Mouse (Mus musculus) ES-E14 (cell line): ENCODE data around the gene Dapk3. TPM values are rescaled to one million over a fixed set of nuclear protein-coding genes. Genes with fewer than 3 reads are reported as not detected.

Source experiments
- DNase-seq: peaks from one replicate; pipeline ENCODE4 v3.0.0-alpha.2; 2013; ENCODE audit warnings: low read depth, low spot score
- H3K27ac ChIP-seq: 2 replicates; pipeline ENCODE4 v1.5.1; 2012; ENCODE audit warnings: low read depth, mild to moderate bottlenecking, low read length, moderate library complexity, mixed read lengths; ENCODE audit not compliant: poor library complexity, insufficient read depth, severe bottlenecking
- H3K36me3 ChIP-seq: 2 replicates; pipeline ENCODE4 v1.6.1; 2012; ENCODE audit warnings: mild to moderate bottlenecking, low read length, moderate library complexity, mixed read lengths; ENCODE audit not compliant: control insufficient read depth, poor library complexity, insufficient read depth, severe bottlenecking
- H3K4me1 ChIP-seq, 2 experiments: fragments of 150-350 bp in 1 of 2; sonication (generic) in 1 of 2; 2 replicates each; pipeline ENCODE4 v1.6.1; 2012; ENCODE audit warnings: low read length in 2 of 2, mild to moderate bottlenecking in 1 of 2, mixed read lengths in 1 of 2; ENCODE audit not compliant: control insufficient read depth in 2 of 2, insufficient read depth in 2 of 2, poor library complexity in 1 of 2
- H3K4me3 ChIP-seq, 2 experiments: fragments of 150-350 bp in 1 of 2; sonication (generic) in 1 of 2; 2 replicates each; pipeline ENCODE4 v1.5.1; 2012; ENCODE audit warnings: low read length in 2 of 2, low read depth in 1 of 2, mild to moderate bottlenecking in 1 of 2, mixed read lengths in 1 of 2; ENCODE audit not compliant: insufficient read depth in 1 of 2, poor library complexity in 1 of 2, severe bottlenecking in 1 of 2
- H3K9ac ChIP-seq: 2 replicates; pipeline ENCODE4 v1.6.1; 2012; ENCODE audit warnings: low read depth, mild to moderate bottlenecking, low read length, mixed read lengths; ENCODE audit not compliant: poor library complexity, insufficient read depth, severe bottlenecking
- H3K9me3 ChIP-seq: fragments of 150-350 bp; sonication (generic); 2 replicates; pipeline ENCODE4 v1.6.1; 2012; ENCODE audit warnings: low read depth, mild to moderate bottlenecking, low read length; ENCODE audit not compliant: control insufficient read depth, insufficient read depth
- CHD2 ChIP-seq: IDR thresholded peaks from 2 replicates; pipeline ENCODE4 v1.6.1; 2014; ENCODE audit warnings: mild to moderate bottlenecking, low read depth, low read length, inconsistent platforms
- HCFC1 ChIP-seq: IDR thresholded peaks from 2 replicates; pipeline ENCODE4 v1.6.1; 2012; ENCODE audit warnings: low read length, inconsistent platforms, borderline replicate concordance; ENCODE audit not compliant: insufficient read depth
- MAFK ChIP-seq: IDR thresholded peaks from 2 replicates; pipeline ENCODE4 v1.6.1; 2014; ENCODE audit warnings: mild to moderate bottlenecking, low read depth, low read length, inconsistent platforms; ENCODE audit not compliant: insufficient read depth
- ZC3H11A ChIP-seq: IDR thresholded peaks from 2 replicates; pipeline ENCODE4 v1.6.1; 2012; ENCODE audit warnings: low read depth, mild to moderate bottlenecking, inconsistent platforms, low read length, borderline replicate concordance
- ZNF384 ChIP-seq: IDR thresholded peaks from 2 replicates; pipeline ENCODE4 v1.6.1; 2012; ENCODE audit warnings: low read depth, low read length, inconsistent platforms
- in situ Hi-C, 2 experiments: fragments of 600-800 bp; cut with MboI; formaldehyde crosslinking; loops; one replicate each; pipeline ENCODE4 v1.15.1; 2025; ENCODE audit warnings: low sequenced_read_pairs in 2 of 2, inconsistent platforms in 1 of 2; ENCODE audit not compliant: unreplicated experiment in 2 of 2
- total RNA-seq: library from RNA; depleted of rRNA; stranded (reverse); fragments of 300-350 nt; gene quantifications from 2 replicates; pipeline ENCODE4 v1.2.3, GENCODE M21; 2012

Gene Dapk3
- total RNA-seq, 1 experiment = 65.1 TPM

DNA sequence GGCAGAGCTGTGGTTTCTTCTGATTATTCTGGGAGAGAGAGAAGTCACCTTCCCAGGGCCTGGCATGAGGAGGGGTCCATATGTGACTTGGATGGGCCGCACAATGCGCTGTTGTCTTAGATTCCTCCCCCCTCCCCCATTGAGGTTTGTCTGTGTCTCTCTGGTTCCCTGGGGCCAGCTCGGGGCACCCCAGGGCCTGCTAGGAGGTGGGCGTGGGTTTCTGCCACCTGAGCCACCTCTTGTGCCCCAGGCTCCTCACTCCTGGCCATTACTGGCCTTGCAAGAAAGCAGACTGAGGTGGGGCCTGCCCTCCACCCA is 43.3 kb upstream of the Dapk3 start:
- no peak for DNase-seq
- H3K9me3 ChIP-seq = no peaks in the 10 kb centered on the region
- H3K4me1 ChIP-seq = peaks cover 3 to 40% of the 10 kb centered on the region in 2 experiments; a peak in 3 of 4 replicates
- in situ Hi-C loops = no loop called here
- H3K36me3 ChIP-seq = peaks cover 10% of the 10 kb centered on the region
- H3K4me3 ChIP-seq = peak overlapping the region; percentile 90 to 91
- TF ChIP-seq ZC3H11A (no peak), ZNF384 (no peak), CHD2 (no peak)
- peak overlapping the region; percentile 90; the same call in 1 of the 2 replicates for H3K9ac ChIP-seq
- peak overlapping the region; percentile 67 for H3K27ac ChIP-seq

DNA sequence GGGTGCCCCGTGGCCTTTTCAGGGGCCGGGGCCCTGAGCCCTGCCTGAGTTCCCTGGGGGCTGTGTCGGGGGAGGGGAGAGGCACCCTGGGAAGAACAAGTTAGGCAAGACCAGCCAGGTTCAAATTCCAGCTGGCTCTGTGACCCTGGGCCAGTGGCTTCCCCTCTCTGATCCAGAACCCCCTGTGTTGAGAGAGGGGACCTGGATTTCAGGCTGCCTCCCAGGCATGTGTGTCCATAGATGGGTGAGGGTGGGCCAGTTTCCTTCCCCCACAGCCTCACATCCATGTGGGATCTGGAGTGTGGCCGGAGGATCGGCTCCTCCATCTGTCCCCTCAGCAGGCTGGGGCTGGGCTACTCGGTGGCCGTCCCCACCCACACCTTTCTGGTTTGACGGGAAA is 42.8 kb upstream of the Dapk3 start:
- no peaks in the 10 kb centered on the region for H3K9me3 ChIP-seq

DNA sequence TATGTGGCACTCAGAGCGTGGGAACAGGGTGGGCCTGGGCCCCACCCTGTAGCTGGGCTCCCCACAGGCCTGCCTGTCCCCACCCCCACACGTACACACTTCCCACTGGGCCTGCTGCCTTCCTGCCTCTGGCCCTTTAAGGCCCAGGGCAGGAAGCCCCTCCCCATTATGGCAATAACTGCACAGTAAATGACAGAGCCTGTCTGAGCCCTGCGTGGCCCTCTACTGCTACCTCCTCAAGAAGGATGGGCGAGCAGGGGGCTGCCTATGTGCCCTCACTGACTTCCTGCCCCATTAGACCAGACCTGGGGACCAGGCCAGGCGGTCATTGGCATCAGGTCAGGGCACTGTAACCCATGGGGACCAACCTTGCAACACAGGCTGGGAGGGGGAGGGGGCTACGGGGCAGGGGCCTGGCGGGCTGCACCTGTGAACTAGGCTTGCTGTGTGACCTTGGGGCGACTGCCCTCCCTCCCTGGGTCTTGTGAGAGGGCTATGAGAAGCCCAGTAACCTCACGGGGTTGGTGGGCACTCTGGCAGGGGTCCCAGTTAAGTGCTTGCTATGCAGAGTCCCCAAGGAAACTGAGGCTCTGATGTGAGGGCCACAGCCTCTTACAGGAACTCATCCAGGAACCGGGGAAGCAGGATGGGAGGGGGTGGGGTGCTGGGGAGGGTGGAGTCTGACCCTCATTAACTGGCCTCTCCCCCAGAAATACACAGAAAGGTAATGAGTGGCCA is 41.9 kb upstream of the Dapk3 start:
- Histone ChIP-seq H3K9ac (peak overlapping the region; percentile 90), H3K9me3 (no peaks in the 10 kb centered on the region), H3K4me3 (peak overlapping the region; percentile 90 to 91), H3K36me3 (peaks cover 24% of the 10 kb centered on the region), H3K4me1 (peaks cover 3 to 42% of the 10 kb centered on the region in 2 experiments; a peak in 3 of 4 replicates), H3K27ac (peak overlapping the region; percentile 67)
- no peak for DNase-seq
- in situ Hi-C loops = no loop called here
- TF ChIP-seq MAFK = no peak
- TF ChIP-seq CHD2 = no peak
- no peak for TF ChIP-seq ZC3H11A
- no peak for TF ChIP-seq HCFC1
- TF ChIP-seq ZNF384 = no peak

More for the DNA sequence above, 42.8 kb upstream of the Dapk3 start:
- H3K36me3 ChIP-seq = peaks cover 15% of the 10 kb centered on the region
- TF ChIP-seq MAFK (no peak), CHD2 (no peak), ZC3H11A (no peak), ZNF384 (no peak), HCFC1 (no peak)
- peak overlapping the region; percentile 90; the same call in 1 of the 2 replicates for H3K9ac ChIP-seq
- in situ Hi-C loops = no loop called here
- peaks cover 3 to 40% of the 10 kb centered on the region in 2 experiments; a peak in 3 of 4 replicates for H3K4me1 ChIP-seq
- DNase-seq = no peak
- H3K4me3 ChIP-seq = peak overlapping the region; percentile 90 to 91
- H3K27ac ChIP-seq = peak overlapping the region; percentile 67

DNA sequence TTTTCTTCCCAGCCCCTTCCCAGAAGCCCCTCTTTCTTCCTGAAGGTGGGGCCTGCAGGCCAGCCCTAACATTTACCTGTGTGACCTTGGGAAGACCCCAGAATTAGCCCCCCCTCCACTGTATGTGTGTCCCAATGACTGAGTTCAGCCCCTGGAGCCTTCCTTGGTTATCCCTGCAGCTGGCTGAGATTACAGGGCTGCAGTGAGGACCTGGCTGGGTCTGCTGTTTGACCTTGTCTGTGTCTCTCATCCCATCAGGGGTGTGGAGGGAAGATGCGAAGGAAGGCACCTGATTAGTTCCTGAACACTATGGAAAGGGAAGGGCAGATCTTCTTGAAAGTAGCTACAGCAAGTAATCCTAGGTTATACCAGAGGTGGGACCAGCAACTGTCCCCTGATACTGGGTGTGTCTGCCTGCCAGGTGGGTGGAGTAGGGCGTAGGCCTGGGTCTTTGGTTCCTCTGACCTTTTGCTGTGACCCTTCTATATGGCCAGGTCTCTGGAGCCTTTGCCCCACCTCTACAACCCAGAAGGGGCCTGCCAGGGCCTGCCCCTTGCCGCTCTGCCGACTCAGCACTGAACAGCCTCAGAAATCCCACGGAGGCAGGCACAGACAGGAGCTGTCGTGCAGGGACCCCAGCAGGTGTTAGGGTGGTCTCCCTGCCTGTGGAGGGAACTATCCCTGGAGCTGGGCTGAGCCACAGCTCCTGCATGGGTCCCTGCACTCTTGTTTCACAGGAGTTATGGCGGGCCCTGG is 41.2 kb upstream of the Dapk3 start:
- Histone ChIP-seq H3K36me3 (peaks cover 30% of the 10 kb centered on the region), H3K4me1 (peaks cover 3 to 47% of the 10 kb centered on the region in 2 experiments; a peak in 3 of 4 replicates), H3K4me3 (peak overlapping the region; percentile 90 to 91), H3K27ac (peak overlapping the region; percentile 67), H3K9ac (peak overlapping the region; percentile 29; the same call in 1 of the 2 replicates), H3K9me3 (no peaks in the 10 kb centered on the region)
- TF ChIP-seq MAFK (peak; percentile 79), HCFC1 (no peak)
- DNase-seq = no peak
- in situ Hi-C loops = no loop called here
